Mouse (Mus musculus) A20 (cell line): Measurements from ENCODE around the gene Sept8.
A peak's percentile ranks its signal among the peaks of the same experiment; 100 is the strongest.

Experiments used
- DNase-seq: peaks from one replicate; pipeline ENCODE4 v3.0.0-alpha.2; 2011; ENCODE audit warnings: low read depth, low spot score

Sept8 gene

DNA sequence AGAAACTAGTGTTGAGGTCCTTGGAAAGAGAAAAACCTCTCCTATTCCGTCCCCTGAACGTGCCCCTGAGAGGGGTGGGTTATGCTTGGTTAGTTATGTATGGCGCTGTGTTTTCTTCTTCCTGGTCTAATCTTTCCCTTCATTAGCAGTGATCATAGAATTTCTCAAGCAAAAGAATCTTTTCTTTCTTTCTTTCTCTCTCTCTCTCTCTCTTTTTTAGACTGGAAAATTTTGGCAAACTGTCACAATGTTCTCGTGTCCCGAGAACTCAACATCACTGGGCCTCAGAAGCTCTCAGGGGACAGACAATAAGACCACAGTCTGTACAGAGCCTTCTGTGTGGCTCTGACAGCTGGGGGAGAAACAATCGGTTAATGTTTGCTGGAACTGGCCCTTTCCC, 23.6 kb upstream of the Sept8 start:
- peak; percentile 4 for DNase-seq

DNA sequence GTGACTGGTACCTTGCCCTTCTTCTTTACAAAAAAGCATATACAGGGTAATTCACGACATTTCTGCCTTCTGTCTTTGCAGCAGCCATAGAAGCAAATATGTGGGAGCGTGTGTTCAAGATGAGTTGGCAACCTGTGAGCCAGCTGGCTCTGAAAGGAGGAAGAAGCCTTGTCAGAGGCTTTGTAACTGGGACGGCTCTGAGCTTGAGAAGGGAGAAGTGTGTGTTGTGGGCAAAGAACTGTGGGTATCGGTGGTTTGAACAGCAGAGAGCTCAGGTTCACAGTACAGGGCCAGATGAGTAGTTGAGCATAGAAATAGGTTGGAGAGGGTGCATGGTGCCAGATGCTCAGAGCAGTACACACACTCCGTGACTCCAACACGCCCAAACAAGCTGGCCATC, 22.1 kb upstream of the Sept8 start:
- peak; percentile 30 for DNase-seq

DNA sequence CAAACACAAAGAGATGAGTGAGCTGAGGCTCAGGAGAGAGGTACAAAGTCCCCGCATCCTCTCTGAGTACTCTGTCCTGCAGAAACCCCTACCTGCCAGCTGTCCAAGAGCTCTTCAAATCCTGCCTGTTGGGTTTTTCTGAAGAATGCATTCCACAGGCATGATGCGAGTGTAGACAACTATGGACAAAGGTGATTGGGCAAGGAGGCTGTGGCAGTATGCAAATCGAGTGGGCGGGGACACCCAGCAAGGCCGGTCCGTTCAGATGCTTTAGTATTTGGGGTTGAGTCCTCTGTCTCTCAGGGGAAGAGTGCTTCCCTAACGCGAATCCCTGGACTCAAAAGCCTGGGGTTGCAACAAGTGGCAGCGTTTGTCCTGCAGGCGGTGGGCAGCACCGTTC, 18.5 kb upstream of the Sept8 start:
- no peak for DNase-seq

DNA sequence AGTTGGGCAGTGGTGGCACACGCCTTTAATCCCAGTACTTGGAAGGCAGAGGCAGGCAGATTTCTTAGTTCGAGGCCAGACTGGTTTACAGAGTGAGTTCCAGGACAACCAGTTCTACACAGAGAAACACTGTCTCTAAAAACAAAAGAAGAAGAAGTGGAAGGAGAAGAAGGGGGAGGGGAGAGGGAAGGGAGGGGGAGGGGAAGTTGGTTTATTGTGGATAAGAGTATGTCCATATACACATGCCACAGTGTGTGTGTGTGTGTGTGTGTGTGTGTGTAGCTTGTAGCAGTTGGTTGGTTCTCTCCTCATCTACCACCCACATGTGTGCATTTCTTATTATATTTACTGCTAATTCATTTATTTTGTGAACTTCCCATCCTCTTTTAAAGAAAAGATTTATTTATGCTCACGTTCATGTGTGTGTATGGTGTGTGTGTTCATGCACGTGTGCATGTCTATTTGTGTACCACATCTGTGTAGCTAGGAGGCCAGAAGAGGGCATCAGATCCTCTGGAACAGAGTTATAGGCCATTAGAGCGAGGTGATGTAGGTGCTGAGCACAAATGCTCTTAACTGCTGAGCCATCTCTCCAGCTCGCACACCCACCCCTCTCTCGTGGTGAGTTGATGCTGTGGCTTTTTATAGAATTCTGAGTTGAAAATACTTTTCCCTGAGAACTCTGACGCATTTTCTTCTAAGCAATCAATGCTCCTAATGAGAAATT, 16.9 kb upstream of the Sept8 start:
- peak; percentile 46 for DNase-seq

DNA sequence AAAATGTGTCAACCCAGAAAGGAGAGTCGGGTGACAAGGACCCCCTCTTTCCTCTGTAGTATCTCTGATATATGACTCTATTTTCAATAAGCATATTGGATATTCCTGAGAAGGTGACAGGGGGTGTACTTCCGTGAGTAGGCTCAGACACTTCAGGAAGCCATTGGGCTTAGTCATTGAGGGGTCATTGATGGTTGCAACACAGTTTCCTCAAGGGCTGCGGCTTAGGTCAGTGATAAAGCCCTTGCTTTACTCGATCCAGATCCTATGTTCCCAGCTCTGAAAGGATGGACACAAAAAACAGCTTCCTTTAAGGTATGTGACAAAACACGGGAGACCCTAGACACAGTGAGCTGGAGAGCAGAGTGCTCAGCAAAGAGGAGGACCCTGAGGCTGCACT, 15.3 kb upstream of the Sept8 start:
- DNase-seq, result no peak

DNA sequence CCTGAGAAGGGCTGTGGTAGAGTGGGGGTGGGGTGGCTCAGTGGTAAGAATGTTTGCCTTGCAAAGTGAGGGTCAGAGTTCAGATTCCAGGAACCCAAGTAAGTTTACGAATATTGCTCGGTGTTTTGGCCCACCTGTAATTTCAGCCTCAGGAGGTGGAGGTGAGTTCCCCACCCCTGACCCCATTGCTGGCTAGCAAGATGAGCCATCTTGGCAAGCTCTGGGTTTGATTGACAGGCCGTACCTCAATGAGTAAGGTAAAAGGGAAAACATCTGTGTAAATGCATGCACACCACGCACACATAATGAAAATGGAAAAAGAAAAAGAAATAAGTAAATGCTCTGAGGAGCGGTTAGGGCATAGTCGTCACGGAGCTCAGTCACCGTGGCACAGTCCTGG, 14.7 kb upstream of the Sept8 start:
- DNase-seq, result no peak

DNA sequence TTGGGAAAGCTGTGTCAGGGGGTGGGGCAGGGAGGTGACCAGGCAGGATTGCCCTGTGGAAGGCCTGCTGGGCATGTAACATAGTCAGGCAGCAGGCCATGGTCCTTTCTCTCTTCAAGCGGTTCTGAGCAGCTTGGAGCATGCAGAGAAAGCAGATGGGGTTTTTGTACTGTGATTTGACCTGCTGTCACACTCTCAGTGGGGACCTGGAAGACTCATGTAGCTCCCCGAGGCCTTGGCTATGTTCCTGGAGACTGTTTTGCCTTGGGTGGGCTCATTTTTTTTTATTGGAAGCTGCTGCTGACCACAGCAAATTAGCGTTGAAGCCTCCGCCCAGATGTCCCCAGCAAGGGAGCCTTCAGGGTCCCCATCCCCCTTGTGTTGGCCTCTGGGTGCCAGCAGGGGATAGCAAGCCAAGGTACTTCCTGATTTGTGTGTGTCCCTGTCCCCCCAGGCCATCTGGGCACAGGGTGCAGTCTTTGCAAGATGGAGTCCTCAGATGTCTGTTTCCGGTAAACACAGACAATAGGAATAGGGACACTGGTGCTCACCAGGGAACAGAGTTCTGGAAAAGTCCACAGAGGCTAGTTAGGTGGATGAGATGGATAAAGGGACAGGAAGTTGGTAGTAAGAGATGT, 13.9 kb upstream of the Sept8 start:
- no peak for DNase-seq

DNA sequence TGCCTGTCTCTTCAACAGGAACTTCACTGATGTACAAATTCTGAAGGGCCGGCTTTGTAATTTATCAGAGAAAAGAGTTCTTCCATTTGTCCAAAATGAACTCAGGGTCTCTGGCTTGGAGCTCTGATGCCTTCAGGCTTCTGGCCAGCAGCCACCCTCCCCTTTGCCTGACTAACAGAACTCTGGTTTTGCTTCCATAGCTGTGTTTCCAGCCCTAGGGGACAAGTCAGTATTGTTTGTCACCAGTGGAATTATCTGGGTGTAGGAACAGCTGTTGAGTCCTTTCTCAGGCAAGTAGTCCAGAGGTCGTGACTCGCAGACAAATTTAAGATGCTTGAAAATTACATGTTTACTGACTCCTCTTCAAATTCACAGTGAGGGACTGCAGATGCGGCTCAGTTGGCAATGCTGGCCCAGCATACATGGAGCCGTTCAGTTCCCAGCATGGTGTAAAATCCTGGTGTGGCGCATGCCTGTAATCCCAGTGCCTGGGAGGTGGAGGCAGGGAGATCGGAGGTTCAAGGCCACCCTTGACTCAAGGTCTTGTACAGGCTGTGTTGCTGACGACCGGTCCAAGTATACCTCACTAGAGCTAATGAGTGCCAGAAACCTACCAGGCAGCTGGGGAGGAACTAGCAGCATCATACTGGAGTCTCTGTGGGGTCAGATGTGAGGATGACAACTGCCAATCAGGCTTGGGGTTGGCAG, 11.8 kb upstream of the Sept8 start:
- DNase-seq, result no peak

DNA sequence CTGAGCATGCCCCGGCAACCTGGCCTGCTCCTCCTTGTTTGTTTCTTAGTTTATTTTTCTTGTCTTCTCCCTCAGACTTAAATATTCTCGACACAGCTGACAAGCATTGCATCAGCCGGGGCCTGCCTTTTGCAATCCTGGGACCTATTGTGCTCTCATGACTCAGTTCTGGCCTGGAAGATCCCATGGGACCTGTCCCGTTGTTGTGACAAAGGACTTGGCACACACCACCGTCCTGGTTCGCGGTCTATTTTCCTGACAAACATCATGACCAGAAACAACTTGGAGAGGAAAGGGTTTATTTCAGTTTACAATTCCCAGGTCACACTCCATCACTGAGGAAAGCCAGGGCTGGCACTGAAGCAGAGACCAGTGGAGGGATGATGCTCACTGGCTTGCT, 10.9 kb upstream of the Sept8 start:
- no peak for DNase-seq

DNA sequence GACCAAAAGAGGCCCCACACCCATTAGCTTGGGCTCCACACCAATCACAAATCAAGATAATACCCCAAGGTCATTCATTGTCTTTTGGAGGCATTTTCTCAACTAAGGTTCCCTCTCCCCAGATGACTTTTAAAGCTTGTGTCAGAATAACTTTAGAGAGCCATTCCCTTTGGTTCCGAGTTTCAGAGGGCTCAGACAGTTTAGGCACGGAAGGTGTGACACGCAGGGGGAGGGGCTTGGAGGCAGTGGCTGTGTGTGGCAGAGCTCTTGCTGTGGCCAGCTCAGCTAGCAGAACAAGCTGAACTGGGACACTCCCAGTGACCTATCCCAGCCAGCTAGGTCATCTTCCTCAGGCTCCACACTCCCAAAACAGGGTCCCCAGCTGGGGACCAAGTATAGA, 10.5 kb upstream of the Sept8 start:
- DNase-seq, result no peak

DNA sequence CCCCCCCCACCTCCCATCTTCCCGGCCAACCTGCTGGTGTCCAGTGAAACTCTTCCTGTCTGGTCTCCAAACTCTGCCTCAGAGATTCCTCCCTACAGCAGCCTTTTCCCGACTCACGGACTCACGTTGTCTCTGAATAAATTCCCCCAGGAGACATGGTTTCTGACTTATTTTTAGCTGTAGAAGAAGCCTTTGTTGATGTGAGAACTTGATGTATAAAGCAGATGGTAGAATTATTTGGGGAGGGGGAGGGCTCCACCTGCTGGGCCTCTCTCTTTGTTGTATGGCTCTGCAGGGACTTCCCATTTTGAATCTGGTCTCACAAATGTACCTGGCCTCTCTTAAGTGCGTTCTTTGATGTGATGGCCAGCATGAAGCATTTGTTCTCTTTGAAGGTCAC, 8.7 kb upstream of the Sept8 start:
- no peak for DNase-seq

DNA sequence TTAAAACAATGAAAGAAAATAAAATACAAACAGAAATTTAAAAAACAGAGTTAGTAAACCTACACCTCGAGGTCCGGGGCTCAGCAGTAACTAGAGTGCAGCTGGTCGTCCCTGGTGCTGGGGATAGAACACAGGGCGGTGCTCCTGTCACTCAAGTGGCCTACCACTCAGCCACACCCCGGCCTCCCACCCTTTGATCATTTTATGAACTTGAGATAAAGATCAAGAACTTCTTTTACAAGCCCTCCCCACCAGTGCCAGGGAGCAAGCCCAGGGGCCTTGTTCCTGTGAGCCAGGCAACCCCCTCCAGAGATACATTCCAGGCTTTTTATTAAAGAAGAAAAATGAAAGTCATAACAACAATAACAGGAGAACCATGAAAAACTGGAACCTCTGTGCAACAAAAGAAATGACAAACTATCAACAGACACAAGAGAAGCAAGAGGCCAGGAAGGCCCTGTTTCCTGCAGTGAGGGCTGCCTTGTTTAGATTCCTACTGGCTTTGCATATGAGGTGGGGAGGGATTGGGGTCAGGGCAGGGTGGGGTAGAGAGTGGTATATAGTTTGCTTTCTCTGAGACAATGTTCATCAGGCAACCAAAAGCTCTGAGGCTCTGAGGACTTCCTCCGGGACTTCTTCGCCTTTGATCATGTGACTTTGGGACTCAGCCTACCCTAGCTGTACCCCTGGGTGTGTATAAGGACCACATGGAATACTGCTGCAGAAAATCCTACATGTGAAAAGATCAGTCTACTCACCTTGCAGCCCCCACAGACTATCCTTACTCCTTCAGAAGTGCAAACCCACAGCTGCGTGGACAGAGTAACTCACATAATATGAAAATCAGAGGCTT, 2.1 kb upstream of the Sept8 start:
- DNase-seq, result no peak

DNA sequence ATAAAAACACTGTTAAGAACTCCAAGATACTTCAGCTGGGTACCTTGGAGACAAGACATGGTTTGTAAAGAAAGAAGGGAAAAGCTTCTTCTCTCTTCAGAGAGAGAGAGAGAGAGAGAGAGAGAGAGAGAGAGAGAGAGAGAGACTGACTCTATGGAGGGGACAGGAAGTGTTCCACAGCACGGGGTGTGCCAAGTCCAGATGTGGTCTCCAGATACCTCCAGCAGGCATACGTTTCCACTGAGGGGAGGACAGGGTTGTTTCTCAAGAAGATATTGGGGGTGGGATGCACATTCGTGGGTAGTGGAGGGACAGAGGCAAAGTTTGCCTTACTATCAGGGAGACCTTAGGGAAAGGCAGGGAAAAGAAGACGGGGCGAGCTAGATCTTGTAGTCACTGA, 298 bp upstream of the Sept8 start:
- no peak for DNase-seq

DNA sequence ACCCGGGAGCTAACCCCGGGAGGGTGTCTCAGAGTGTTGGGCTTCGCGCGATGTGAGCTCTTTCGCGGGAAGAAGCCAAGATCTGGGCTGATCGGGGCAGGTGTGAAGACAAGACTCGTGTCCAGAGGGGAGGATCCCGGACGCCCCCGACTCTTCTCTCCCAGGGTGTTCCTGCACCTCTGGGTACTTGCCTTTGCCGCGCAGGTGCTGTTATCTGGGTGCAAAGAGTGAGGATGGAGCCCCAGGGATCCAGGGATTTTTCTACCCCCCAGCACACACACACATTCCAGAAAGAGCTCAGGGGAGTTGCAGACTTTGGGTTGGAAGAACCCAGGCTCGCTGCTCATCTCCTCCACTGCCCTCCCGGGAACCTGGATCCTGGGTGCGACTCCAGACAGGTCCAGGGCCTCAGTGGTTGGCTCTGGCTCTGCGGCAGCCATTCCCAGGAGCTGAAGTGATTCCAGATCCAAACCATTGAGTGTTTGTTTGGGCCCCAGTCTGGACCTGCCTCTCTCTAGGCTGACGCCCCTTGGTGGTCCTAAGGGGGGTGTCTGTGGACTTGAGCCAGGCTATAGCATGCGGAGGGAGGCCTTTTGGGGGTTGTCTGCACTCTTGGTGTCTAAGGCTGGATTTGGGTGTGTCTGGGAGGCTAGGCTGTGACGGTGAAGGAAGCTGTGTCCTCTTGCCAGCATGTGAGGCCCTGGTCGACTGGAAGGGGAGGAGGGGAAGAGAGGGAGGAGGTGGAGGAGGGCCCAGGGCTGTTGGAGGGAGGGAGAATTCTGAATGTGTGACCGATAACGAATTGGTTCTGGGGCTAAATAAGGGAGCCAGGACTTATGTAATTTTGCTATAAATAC, 1.3 kb downstream of the Sept8 start:
- no peak for DNase-seq

DNA sequence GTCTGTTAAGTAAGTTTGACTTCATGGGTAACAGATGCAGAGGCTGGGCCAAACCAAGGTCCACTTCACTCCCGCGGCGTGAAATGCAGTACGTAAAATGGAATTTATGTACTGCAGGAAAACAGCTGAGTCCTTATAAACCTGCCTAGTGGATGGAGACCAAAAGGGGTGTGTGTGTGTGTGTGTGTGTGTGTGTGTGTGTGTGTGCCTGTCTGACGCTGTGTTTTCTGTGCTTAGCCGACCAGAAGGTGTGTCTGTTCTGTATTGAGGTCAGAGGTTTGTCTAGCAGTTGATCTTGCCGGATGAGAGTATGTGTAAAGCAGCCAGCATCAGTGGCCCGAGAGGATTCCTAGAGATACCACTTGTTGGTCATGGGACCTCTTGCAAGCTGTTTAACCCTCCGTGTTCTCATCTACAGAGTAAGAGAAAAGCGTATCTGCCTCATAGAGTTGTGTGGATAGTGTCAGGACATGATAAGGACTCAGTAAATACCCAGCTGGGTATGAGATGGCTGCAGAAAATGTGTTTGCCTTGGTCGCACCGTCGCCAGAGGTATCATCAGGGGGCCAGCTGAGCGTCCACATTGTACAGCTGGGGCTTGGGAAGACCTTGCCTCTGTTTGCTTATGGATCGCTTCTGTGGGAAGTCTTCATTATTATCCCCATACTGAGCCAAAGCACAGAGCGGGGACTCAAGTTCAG, 2.2 kb downstream of the Sept8 start:
- no peak for DNase-seq

DNA sequence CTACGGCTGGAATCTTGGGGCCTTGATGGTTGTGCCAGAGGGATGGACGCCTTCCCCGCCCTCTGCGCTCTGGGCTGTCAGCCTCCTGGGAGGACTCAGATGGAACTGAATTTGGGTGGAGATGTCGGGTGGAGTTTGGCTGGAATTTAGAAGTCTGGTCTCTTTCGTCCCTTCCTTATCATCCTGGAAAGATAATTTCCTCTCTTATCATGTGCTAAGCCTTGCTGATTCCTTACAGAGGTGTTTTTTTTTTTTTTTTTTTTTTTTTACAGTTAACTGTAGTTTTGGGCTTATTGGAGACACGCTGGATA, 2.7 kb downstream of the Sept8 start:
- no peak for DNase-seq

DNA sequence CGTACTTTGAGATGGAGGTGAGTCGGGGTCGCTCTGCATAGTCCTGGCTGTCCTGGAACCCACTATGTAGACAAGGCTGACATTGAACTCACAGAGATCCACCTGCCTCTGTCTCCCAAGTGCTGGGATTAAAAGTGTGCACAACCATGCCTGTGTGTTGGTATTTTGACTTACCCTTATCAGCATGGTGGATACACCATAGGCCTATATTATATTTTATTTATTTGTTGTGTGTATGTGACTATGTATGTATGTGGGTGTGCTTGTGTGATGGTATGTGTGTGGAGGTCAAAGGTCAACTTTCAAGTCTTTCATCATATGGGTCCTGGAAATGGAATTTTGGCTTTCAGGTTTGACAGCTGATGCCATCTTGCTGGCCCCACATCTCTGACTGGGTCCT, 3.3 kb downstream of the Sept8 start:
- no peak for DNase-seq

DNA sequence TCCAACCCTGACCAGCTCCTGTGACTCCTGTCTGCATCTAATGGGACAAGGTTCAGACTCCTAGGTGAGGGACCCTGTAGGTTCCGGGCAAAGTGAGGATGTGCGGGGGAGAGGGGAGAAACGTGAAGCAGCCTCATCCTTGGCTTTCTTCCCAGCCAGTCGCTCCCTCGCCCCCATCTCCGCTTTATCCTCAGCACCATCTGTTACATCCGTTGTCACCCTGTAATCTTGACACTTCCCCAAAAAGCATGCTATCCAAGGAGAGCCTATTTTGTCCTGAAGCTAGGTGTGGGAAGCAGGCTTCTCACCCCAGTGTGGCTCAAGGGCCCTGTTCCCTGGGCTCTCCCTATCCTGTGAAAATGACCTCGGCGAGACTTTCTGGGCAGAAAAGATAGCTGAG, 3.9 kb downstream of the Sept8 start:
- DNase-seq, result no peak

DNA sequence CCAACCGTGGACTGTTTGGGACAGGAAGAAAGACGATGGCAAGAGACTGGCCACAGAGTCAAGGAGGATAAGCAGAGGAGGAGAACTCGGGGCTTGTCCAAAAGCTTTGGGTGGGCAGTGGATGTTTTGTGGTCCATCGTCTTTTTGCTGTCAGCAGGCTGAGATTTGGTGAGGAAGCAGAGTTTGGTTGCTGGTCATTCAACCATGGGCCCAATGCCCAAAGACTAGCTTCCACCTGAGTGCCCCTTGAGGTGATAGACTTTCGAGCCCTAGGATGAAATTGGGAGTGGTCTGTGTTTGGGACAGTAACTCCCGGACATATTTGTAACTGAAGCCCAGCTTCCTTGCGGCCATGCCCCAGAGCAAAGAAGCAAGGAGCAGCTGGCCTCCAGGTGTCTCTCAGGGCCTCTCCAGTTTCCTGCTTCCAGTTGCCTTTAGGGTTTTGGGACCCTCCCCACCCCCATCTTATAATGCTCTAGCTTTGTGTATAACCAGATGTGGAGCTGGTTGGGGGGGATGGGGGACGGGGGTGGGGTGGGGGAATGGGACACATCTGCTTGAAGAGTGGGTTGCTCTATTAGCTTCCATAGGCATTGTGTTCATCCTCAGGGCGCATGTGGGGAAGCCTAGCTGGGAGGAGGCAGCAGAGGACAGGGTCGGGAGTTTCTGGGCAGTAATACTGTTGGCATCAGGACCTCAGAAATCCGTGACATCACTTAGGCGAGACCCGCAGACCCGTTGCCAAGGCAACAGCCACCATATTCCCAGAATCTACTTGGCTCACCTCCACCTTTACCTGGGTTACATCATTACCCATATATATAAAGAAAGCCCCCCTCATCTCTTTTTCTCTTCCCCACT, 4.7 kb downstream of the Sept8 start:
- DNase-seq, result no peak

DNA sequence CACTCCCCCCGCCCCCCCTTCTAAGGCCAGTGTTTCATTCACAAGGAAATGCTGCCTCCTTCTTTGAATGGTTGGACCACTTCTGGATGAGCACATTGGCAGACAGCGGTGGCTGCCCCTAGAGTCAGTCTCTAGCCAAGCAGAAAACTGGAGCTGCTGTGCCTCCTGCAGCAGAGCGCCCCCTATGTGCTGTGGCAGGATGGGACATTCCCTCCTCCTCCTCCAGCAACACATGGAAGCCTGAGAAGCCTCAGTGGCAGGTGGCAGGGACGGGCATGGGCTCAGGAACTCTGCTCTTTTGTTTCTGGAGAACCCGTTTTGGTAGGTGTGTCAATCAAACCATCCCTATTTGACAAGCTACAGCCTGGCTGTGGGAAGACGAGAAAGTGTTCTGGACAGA, 5.8 kb downstream of the Sept8 start:
- DNase-seq, result peak; percentile 50
